Mouse (Mus musculus) embryonic fibroblast, embryonic 13.5 days (primary cell): Measurements from ENCODE around the gene Cma2.

Experiments
- CTCF ChIP-seq: IDR thresholded peaks from 2 replicates; pipeline ENCODE4 v1.5.1; 2011; ENCODE audit warnings: mild to moderate bottlenecking, control low read depth, low read length, moderate library complexity, borderline replicate concordance; ENCODE audit not compliant: insufficient read depth
- POLR2A ChIP-seq: IDR thresholded peaks from 2 replicates; pipeline ENCODE4 v1.6.1; 2011; ENCODE audit warnings: low read depth, mild to moderate bottlenecking, control low read depth, low read length, moderate library complexity

DNA sequence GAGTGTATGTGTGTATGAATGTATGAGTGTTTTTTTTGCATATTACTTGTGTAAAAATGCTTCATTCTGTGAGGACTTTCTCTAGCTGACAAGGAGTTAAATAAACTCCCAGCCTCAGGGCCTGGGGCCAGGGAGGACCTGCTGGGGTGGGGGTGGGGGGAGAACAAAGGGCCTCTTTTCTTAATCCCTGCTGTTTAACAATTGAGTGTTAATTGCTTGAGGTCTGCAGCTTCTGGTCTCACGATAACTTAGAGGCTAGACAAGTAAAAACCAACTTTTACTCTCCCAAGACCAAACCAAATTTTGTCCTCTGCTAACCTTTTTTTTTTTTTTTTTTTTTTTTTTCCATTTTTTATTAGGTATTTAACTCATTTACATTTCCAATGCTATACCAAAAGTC is 12.5 kb downstream of the Cma2 start:
- TF ChIP-seq POLR2A (no peak), CTCF (no peak)
